Mouse (Mus musculus) neural tube, embryonic 13.5 days (tissue): Measurements from ENCODE around the gene Elf4. TPM values are rescaled to one million over a fixed set of nuclear protein-coding genes. Genes with fewer than 3 reads are reported as not detected.

ENCODE experiments used
- ATAC-seq: fragments of 200-750 bp; cut with Nextera tagmentation; 2 replicates; pipeline ENCODE4 v1.8.0; 2017; ENCODE audit warnings: low read depth, mild to moderate bottlenecking, moderate TSS enrichment, moderate library complexity
- H3K27ac ChIP-seq: fragments of 300-500 bp; sonication (generic); replicated peaks from 2 replicates; pipeline ENCODE4 v1.5.1; 2015; ENCODE audit warnings: moderate library complexity, mild to moderate bottlenecking, inconsistent platforms
- H3K27me3 ChIP-seq: fragments of 300-500 bp; sonication (generic); 2 replicates; pipeline ENCODE4 v1.6.1; 2015; ENCODE audit warnings: mild to moderate bottlenecking, inconsistent platforms
- H3K36me3 ChIP-seq: fragments of 300-500 bp; sonication (generic); 2 replicates; pipeline ENCODE4 v1.6.1; 2015; ENCODE audit warnings: mild to moderate bottlenecking, inconsistent platforms
- H3K4me1 ChIP-seq: fragments of 300-500 bp; sonication (generic); replicated peaks from 2 replicates; pipeline ENCODE4 v1.6.1; 2015; ENCODE audit warnings: inconsistent platforms
- H3K4me2 ChIP-seq: fragments of 300-500 bp; sonication (generic); 2 replicates; pipeline ENCODE4 v1.6.1; 2015; ENCODE audit warnings: inconsistent platforms, mild to moderate bottlenecking, moderate library complexity
- H3K4me3 ChIP-seq: fragments of 300-500 bp; sonication (generic); 2 replicates; pipeline ENCODE4 v1.5.1; 2015; ENCODE audit warnings: mild to moderate bottlenecking, inconsistent platforms
- H3K9ac ChIP-seq: fragments of 300-500 bp; sonication (generic); 2 replicates; pipeline ENCODE4 v1.6.1; 2015; ENCODE audit warnings: moderate library complexity, mild to moderate bottlenecking, inconsistent platforms
- H3K9me3 ChIP-seq: fragments of 300-500 bp; sonication (generic); 2 replicates; pipeline ENCODE4 v1.6.1; 2016; ENCODE audit warnings: inconsistent platforms
- WGBS: fragments of 180-500 bp; shearing (Covaris S2); methylation state at CpG from one replicate; pipeline ENCODE4 v1.1.7; 2015; 5-methylcytosine and 5-hydroxymethylcytosine counted together
- polyA plus RNA-seq: library from polyadenylated mRNA; unstranded; fragments of >200 nt; fragmentation: Nextera tagmentation; extraction: Ambion mirVana; gene quantifications from 2 replicates; pipeline ENCODE4 v1.2.1, GENCODE M21; 2015

The Elf4 gene
- polyA plus RNA-seq, 1 experiment from 2014 or later, result 0.85 TPM

DNA sequence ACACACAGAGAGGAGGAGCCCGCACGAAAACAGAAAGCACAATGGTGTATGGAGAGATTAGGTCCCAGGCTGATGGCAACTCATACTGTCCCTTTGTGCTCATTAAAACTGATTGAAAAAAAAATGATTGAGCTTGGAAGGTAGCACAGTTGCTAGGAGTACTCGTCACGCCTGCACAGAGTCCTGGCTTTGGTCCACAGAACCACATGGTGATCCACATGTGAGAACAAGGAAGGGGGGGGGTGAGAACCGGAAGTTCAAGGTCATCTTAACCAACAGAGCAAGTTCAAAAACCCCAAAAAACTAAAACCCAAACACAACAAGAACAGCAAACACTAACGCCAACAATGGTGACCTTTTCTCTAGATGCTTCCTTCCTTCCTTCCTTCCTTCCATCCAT lies 50.3 kb downstream of the Elf4 start:
- no peak for ATAC-seq
- WGBS, result 80% methylated on average over 6 of the region's 6 CpGs
- H3K27me3 ChIP-seq, result no peaks in the 10 kb centered on the region
- H3K9me3 ChIP-seq, result no peaks in the 10 kb centered on the region
- H3K36me3 ChIP-seq, result no peaks in the 10 kb centered on the region
- no peak overlapping the region for H3K9ac ChIP-seq
- H3K4me3 ChIP-seq, result no peak overlapping the region
- H3K27ac ChIP-seq, result no peak overlapping the region
- no peaks in the 10 kb centered on the region for H3K4me1 ChIP-seq
- no peak overlapping the region for H3K4me2 ChIP-seq

GRCm38 (mm10) chrX:48410388-48410776 lies 52.5 kb downstream of the Elf4 start:
- Histone ChIP-seq H3K36me3 (peaks cover 7% of the 10 kb centered on the region; the same call in 1 of the 2 replicates), H3K9ac (no peak overlapping the region), H3K4me2 (peak overlapping the region; percentile 52; the same call in 1 of the 2 replicates), H3K4me1 (no peaks in the 10 kb centered on the region), H3K27me3 (no peaks in the 10 kb centered on the region), H3K9me3 (no peaks in the 10 kb centered on the region), H3K27ac (no peak overlapping the region), H3K4me3 (peak overlapping the region; percentile 41; the same call in 1 of the 2 replicates)
- WGBS, result 22% methylated on average over 7 of the region's 7 CpGs
- peak; percentile 52; the same call in 1 of the 2 replicates for ATAC-seq

- peak; percentile 93 for ATAC-seq
- Histone ChIP-seq H3K27ac (no peak overlapping the region), H3K9me3 (no peaks in the 10 kb centered on the region), H3K36me3 (peaks cover 8% of the 10 kb centered on the region; the same call in 1 of the 2 replicates), H3K4me2 (peak overlapping the region; percentile 52), H3K27me3 (no peaks in the 10 kb centered on the region), H3K9ac (no peak overlapping the region), H3K4me3 (peak overlapping the region; percentile 41), H3K4me1 (no peaks in the 10 kb centered on the region)
- WGBS, result 14% methylated on average over 36 of the region's 36 CpGs
Observed at GRCm38 (mm10) chrX:48409611-48410387, 53.1 kb downstream of the Elf4 start.

DNA sequence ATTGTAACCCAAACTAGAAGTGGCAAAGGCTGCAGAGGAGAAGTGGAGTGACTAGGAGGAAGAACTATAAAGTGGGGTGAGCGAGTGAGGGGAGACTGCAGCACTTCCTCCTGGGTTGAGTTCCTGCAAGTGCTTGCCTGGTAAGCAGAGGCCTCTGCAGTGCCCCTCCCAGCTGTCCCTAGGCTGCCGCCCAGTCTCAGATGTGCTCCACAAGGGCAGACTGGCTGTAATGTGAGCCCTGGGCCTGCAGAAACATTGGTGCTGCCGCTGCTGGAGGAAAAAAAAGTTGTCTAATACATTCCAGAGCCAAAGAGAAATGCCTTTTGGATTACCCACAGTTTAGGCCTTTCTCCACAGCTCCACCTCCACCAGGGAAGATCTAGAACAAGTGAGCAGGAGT lies 57.8 kb downstream of the Elf4 start:
- WGBS, result 51% methylated on average over 3 of the region's 3 CpGs
- Histone ChIP-seq H3K36me3 (peaks cover 47% of the 10 kb centered on the region), H3K27ac (no peak overlapping the region), H3K9me3 (no peaks in the 10 kb centered on the region), H3K4me2 (no peak overlapping the region), H3K27me3 (no peaks in the 10 kb centered on the region), H3K9ac (no peak overlapping the region), H3K4me1 (no peaks in the 10 kb centered on the region), H3K4me3 (no peak overlapping the region)
- ATAC-seq, result no peak

GRCm38 (mm10) chrX:48399994-48400393 lies 62.9 kb downstream of the Elf4 start:
- H3K4me2 ChIP-seq, result no peak overlapping the region
- ATAC-seq, result no peak
- WGBS, result 76% methylated on average over 4 of the region's 4 CpGs
- H3K9ac ChIP-seq, result no peak overlapping the region
- no peaks in the 10 kb centered on the region for H3K9me3 ChIP-seq
- peaks cover 53% of the 10 kb centered on the region for H3K36me3 ChIP-seq
- no peaks in the 10 kb centered on the region for H3K27me3 ChIP-seq
- H3K4me1 ChIP-seq, result no peaks in the 10 kb centered on the region
- H3K27ac ChIP-seq, result no peak overlapping the region
- H3K4me3 ChIP-seq, result no peak overlapping the region

- no peak overlapping the region for H3K9ac ChIP-seq
- H3K4me2 ChIP-seq, result no peak overlapping the region
- H3K36me3 ChIP-seq, result peaks cover 61% of the 10 kb centered on the region
- no peaks in the 10 kb centered on the region for H3K4me1 ChIP-seq
- H3K27me3 ChIP-seq, result no peaks in the 10 kb centered on the region
- no peak for ATAC-seq
- no peaks in the 10 kb centered on the region for H3K9me3 ChIP-seq
- H3K4me3 ChIP-seq, result no peak overlapping the region
- WGBS, result 84% methylated on average over 6 of the region's 6 CpGs
- no peak overlapping the region for H3K27ac ChIP-seq
Observed at GRCm38 (mm10) chrX:48389380-48389779, 73.6 kb downstream of the Elf4 start.

DNA sequence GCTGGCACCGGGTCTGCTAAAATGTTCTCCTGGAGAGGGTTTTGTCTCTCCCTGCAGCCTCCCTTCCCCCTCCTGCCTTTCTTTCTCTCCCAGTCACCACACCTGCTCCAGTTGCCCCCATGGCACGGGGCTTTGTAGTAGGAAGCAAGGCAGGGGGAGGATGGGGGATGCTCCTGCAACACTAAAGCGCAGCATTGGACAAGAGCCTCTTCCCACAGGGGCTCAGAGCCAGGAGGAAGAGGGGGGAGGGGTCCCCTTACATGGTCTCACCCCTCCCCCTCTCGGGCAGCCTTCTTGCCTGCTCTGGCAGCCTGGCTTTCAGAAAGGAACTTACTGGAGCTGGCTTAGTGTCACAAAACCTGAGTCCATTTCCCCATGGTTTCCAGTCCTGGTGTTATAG lies 77.0 kb downstream of the Elf4 start:
- Histone ChIP-seq H3K9ac (no peak overlapping the region), H3K27me3 (no peaks in the 10 kb centered on the region), H3K4me3 (no peak overlapping the region), H3K4me2 (no peak overlapping the region), H3K36me3 (peaks cover 37% of the 10 kb centered on the region), H3K9me3 (no peaks in the 10 kb centered on the region), H3K27ac (0 out of 2 replicates have a peak overlapping the region, but pooled peaks have one; percentile 33), H3K4me1 (no peaks in the 10 kb centered on the region)
- ATAC-seq, result peak; percentile 81
- WGBS, result 36% methylated on average over 4 of the region's 4 CpGs

- no peaks in the 10 kb centered on the region for H3K4me1 ChIP-seq
- H3K4me2 ChIP-seq, result no peak overlapping the region
- no peak overlapping the region for H3K27ac ChIP-seq
- no peaks in the 10 kb centered on the region for H3K27me3 ChIP-seq
- WGBS, result 45% methylated on average over 7 of the region's 7 CpGs
- ATAC-seq, result no peak
- H3K9ac ChIP-seq, result no peak overlapping the region
- peaks cover 33% of the 10 kb centered on the region for H3K36me3 ChIP-seq
- no peaks in the 10 kb centered on the region for H3K9me3 ChIP-seq
- no peak overlapping the region for H3K4me3 ChIP-seq
Observed at GRCm38 (mm10) chrX:48383643-48384042, 79.3 kb downstream of the Elf4 start.

GRCm38 (mm10) chrX:48367841-48368240 lies 95.1 kb downstream of the Elf4 start:
- Histone ChIP-seq H3K9ac (no peak overlapping the region), H3K27me3 (no peaks in the 10 kb centered on the region), H3K27ac (no peak overlapping the region), H3K4me3 (no peak overlapping the region), H3K36me3 (peaks cover 49% of the 10 kb centered on the region), H3K4me1 (peaks cover 11% of the 10 kb centered on the region; the same call in 1 of the 2 replicates), H3K9me3 (no peaks in the 10 kb centered on the region), H3K4me2 (no peak overlapping the region)
- 95% methylated on average over 9 of the region's 9 CpGs for WGBS
- ATAC-seq, result no peak

DNA sequence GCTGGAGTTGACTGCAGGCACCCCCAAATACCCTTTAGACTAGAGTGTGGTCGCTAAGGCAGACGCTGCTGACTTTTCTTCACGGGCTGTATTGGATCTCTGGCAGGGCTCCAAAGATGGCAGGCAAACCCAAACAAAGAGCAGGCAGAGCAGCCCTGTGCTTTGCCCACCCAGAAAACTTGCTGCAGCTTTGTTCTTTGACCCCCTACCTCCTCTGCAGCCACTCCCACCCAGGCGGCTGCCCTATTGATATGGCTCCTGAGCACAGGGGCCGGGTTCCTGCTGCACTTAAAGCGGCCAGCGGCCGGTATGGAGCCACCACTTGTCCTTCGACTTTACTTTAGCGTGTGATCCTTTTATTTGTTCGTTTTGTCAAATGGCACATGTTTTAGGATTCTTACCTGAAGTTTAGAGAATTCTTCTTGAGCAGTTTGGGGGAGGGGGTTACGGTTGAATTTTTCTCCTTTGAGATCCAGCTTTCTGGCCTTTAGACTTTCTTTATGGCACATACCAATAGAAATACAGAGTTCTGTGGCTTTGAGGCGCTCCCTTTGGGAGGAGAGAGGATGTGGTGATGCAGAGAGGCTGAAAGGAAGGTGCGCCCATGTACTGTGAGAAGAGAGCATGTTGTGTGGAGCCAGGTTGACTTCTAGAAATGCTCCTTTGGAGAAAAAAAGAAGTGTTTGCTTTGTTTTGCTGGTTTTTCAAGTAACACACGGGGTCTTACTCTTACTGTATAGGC lies 96.9 kb downstream of the Elf4 start:
- no peak overlapping the region for H3K9ac ChIP-seq
- H3K9me3 ChIP-seq, result no peaks in the 10 kb centered on the region
- no peak; the same call in 1 of the 2 replicates for ATAC-seq
- H3K4me1 ChIP-seq, result peaks cover 11% of the 10 kb centered on the region; the same call in 1 of the 2 replicates
- peaks cover 50% of the 10 kb centered on the region for H3K36me3 ChIP-seq
- peak overlapping the region; percentile 28; the same call in 1 of the 2 replicates for H3K27ac ChIP-seq
- WGBS, result 47% methylated on average over 15 of the region's 15 CpGs
- H3K4me3 ChIP-seq, result no peak overlapping the region
- H3K27me3 ChIP-seq, result no peaks in the 10 kb centered on the region
- H3K4me2 ChIP-seq, result 0 out of 2 replicates have a peak overlapping the region, but pooled peaks have one; percentile 13
